Mouse (Mus musculus) adrenal gland, postnatal 14 days (tissue): Measurements from ENCODE around the gene Cdk11b. TPM values are rescaled to one million over a fixed set of nuclear protein-coding genes. Genes with fewer than 3 reads are reported as not detected.

ENCODE experiments used
- DNase-seq: peaks from one replicate; pipeline ENCODE4 v3.0.0; 2021; ENCODE audit warnings: mixed read lengths
- long read RNA-seq, 2 experiments: library from polyadenylated mRNA; stranded (forward); transcript quantifications; one replicate each; pipeline ENCODE4 v2.0.0; 2021
- total RNA-seq: library from RNA; stranded (reverse); gene quantifications from 2 replicates; pipeline ENCODE4 v1.2.3, GENCODE M21; 2021

Cdk11b gene
- 56.4 and 59.3 TPM in 2 replicates for total RNA-seq
- long read RNA-seq, experiment 1, transcript Cdk11b-201 (20 exons, 2,595 nt) = major isoform, 19 of 77 reads
- long read RNA-seq, experiment 1, partial matches to known transcripts = 13 of 77 reads
- long read RNA-seq, experiment 1, other reads (novel, unspliced or antisense) = 41 of 77 reads
- long read RNA-seq, experiment 2, transcript Cdk11b-201 (20 exons, 2,595 nt) = major isoform, 16 of 47 reads
- long read RNA-seq, experiment 2, partial matches to known transcripts = 8 of 47 reads
- long read RNA-seq, experiment 2, other reads (novel, unspliced or antisense) = 19 of 47 reads

DNA sequence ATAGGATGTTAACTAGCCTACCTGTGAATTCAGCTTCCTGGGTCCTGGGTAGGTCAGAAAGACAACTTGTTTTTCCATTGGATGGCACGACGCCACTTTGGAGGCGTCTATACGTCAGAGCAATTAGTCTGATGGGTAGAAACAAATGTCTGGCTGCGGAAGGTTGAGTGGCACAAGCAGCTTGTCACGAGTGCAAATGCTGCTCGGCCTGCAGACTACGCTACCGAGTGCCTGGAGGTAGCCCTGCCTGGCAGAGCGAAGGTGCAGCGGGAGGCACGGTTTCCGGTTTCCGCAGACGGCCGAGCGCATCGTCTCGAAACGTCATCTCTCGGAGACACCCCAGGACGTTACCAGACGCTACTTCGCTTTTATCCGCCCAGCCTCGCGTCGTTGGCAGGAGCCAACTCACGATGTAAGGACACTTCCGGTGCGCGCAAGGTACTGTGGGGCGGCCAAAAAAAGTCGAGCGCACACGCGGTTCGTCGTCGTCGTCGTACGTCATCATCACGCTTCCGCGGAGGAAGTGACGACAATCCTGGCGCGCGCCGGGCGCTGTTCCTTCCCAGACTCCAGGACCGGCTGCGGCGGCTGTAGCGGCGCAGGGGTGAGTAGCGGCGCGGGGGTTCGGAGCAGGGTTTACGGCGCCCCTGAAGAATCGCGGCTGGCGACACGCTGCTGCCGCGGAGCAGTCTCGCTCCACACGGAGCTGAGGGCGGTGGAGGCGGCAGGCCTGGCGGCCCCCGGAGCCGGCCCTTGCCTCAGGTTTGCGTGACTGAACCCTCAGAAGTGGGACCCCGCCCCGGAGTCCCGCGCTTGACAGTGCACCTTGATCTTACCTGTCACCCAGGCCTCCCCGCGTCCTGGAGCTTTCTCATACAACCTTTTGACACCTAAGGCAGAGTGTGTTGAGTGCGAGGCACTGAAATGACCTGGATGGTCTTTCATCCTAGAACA lies at the start of gene Cdk11b:
Gene Cdk11b (plus strand): TSS at position 517 of the 954 bp plus-strand sequence.
- DNase-seq = peak; percentile 97

DNA sequence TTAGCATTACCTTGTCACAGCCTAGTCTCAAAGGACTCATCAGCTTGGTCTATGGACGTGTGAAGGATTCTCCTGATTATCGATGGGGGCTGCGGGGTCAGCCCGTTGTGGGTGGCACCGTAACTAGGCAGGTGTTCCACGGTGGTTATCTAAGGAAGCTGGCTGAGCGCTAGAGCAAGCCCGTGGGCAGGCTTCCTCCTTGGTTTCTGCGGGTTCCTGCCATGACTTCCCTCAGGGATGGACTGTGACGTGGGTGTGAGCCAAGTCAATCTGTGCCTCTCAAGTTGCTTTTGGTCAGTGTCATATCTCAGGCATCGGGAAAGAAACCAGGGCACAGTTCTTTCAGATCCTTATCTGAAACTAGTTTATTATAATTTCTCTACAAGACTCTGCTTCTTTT lies 49.7 kb upstream of the Cdk11b start:
- no peak for DNase-seq

DNA sequence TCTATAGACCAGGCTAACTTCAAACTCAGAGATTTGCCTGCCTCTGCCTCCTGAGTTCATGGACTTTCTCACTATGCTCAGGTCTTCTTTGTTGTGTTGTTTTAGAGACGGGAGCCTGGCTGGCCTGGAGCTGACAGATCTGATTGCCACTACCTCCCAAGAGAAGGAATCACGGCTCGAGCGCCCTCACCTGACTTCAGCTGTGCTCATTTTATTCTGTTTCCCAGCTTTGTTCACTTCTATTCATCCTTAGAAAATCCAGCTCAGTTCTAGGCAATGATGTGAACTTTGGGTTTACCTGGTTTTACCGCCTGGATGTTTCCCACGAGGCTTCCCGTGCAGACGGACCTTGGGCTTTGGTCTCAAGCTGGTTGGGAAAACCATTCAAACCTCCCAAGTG lies 49.1 kb upstream of the Cdk11b start:
- DNase-seq = no peak

DNA sequence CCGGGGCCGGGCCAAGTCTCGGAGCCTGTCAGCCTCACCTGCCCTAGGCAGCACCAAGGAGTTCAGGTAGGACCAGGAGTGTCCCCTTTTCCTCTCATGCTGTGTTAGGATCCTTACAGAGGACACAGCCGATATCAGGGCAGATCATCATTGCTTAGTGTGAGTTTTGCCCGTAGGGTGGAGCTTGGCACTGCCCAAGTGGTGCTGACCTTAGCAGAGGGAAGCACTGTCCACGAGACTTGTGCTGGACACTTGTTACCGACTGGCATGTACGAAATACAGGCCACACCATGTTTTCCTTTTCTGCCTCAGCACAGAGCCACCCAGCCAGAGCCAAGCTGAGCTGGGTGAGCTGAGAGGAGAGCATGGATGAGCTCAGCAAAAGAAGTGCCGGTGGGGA lies 47.5 kb upstream of the Cdk11b start:
- peak; percentile 73 for DNase-seq

DNA sequence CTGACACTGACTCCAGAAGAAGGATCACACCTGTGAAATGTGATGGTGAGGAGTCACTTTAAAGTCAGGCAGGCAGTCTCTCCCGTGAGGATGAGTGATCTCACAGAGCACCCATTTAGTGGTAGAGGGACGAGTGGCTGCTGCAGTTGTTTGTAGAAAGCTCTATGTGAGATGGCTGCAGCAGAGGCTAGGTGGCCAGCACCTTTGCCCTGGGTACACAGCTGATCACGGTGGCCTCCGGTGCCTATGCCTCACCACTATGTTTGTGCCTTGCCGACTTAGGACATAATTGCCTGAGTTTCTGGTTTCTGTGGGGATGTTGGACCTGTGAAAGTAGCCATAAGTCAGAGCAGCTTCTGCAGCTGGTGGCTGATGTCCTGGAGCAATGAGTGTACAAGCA lies 46.9 kb upstream of the Cdk11b start:
- no peak for DNase-seq

DNA sequence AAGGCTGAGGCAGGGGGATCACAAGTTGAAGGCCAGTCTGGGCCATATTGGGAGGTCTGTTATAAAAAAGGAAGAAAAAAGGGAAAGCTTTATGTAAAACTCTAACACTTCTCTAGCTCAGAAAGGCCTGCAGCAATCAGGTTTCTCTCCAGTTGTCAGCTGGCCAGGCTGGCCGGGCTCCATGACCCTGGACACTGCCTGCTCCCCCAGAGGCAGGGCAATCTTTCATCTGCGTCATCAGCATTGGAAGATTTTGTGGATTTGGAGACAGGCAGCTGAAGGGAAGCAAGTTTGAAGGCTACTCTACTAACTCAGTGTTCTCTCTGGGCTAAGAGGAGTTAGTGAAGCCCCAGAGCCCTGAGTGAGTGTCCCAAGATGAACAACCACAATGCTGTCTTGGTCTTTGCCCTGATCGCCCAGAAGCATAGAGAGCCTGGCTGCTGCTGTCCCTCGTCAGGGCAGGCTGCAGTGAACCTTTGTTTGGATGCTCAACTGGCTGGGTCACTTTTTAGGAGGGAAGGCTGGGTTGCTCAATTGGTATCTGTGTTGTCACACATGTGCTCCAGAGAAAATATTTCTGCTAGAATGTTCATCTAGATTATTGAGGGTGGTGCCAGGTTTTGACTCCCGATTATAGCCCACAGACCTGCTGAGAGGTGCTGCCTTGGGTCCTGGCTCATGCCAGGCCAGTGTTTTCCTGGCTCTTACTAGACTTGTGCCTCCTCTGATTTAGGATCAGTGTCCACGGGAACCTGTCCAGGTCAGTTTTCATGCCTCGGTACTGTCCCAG lies 46.1 kb upstream of the Cdk11b start:
- DNase-seq = peak; percentile 95

DNA sequence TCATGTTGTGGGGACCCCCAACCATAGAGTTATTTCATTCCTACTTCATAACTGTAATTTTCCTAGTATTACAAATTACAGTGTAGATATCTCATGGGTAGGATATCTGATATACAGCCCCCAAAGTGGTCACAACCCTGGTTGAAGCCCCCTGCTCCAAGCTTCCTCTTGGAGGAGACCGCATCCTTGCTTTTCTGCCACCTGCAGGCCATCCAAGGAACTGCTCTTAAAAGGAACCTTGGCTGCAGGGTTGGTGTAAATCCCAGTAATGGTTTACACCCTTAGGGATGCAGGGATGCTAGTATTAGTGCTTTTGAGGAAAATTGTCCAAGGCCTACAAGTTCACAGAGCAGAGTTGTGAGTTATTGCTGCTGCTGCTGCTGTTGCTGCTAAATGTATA lies 44.2 kb upstream of the Cdk11b start:
- DNase-seq = peak; percentile 73

DNA sequence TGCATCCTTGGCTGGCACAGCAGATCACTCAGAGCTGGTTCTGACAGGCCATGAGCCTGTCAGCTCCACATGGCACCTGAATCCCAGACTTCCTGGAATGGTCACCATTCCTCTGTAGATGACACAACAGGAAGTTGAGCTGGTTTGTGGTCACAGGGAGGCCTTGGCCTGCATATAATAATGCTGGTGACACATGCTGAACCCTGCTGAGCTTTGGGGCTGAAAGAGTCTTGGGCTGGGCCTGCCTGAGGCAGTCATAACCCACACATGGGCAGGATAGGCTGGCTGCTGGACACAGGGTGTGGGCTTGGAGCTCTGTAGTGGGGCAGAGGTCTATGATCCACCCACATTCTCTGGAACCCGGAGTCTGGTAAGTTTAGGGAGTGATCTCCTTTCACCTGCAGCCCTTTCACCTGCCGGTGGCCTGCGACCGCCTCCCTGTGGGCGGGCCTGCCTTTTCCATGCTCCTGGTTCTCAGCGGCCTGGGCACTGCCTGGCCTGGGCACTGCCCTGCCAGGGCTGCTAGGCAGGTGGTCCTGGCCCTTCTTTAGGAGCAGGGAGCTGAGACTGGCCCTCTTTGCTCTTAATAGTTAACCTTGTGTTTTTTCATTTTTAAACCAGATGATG lies 42.3 kb upstream of the Cdk11b start:
- DNase-seq = peak; percentile 78

DNA sequence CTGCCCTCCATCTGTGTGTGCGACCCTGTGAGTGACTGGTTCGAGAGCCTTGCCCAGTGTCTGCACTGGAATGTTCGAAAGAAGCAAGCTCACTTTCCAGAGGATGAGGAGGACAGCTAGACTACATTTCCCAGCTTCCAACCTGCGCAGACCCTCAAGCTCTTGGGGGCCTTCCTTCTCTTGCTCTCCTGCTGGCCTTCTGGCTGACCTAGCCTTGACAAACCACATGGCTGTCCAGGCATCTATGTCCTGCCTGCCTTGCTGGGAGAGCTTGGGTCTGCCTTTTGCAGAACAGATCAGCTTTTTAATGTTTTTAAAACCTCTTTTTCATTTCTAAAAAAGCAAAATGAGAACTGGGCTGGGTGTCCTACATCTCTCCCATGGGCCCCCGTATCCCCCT lies 35.3 kb upstream of the Cdk11b start:
- DNase-seq = no peak

DNA sequence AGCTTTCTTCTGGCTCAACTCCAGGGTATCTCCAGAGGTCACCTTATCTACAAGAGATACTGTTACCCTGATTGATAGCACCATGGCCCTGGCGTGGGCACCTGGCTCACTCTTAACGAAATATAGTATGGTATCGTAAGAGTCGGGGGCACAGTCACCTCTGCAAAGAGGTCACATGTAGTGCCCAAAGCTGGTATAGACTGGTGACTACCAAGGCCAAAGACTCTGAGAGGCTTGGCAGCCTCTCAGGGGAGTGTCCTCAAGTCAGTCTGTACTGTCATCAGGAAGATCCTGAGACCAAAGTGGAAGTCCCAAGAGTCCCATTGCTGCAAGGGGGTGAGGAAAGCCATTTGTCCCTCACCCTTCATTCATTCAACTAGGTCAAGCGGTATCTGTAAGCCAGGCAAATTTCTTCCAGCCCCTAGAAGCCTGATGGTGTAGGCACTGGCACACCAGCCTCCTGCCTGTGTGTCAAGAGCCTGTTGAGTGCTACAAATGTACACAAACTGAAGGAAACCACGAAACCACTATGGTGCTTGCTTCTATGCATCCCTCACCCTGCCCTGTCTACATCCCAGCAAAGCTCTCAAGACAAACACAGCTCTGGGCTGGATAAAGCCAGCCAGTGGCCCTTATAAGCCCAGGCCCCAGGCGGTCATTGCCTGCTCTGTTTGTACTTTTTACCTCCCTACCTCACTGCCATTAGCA lies 33.5 kb upstream of the Cdk11b start:
- DNase-seq = peak; percentile 53

DNA sequence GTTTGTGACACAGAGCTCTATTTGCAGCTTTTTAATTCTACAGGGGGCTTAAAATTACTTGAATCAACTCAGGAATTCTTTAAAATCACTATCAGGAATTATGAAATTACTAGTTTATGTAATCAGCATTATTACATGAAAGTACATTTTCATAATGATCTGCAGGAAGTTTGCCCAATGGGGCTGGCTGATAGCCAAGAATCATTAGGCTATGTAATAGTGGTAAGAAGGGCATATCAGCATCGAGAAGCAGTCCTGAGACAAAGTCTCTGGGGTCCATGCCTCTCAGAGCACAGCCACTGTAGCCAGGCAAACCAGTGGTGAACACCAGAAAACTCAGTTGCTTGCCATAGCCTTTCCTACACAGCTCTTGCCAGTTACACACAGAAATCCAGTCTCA lies 30.9 kb upstream of the Cdk11b start:
- peak; percentile 54 for DNase-seq

DNA sequence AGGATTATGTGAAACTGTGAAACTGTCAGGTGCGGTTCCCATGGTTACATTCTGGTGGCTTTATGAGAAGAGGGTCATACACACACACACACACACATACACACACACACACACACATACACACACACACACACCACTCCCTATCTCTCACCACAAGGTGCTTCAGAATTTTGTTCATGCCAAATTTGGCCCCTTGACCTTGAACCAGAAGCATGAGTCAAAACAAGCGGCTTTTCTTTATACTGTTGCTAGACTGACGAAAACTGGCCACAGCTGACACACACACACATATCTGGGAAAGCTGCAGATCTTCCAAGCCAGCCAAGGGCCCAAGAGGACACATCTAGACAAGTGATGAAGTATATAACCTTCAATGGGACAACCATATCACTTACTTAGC lies 28.9 kb upstream of the Cdk11b start:
- DNase-seq = peak; percentile 70

DNA sequence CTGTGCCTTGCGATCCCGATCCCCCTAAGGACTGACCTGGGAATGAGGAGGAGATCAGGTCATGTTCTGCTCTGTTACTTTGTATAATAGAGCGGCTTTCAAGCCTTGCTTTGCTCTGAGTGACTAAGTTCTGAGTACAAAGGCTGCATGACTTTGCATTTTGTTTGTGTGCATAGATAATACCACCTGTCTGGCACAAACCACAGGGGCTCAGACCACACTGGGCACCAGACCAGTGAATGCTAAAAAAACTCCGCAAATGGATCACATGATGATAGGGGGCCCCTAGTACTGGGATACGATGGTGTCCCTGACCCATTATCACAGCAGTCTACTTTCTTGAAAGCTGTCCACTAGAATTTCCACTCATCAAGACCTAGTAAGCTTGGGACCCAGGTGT lies 28.0 kb upstream of the Cdk11b start:
- no peak for DNase-seq

DNA sequence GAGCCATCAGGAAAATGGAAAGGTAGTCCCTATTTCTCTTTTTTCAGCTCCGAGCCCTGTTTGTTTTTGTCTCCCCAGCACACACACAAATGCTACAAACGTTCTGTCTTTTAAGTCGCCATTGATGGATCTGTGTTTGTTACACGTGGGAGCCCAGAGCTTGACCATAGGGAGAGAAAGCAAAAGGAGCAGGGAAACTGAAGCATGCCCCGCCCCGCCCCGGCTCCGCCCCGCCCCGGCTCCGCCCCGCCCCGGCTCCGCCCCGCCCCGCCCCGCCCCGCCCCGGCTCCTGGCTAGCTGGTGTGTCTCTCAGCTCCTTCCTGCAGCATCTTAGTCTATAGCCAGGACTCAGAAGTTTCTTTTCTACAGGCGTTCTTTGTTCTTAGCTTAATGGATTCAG lies 26.1 kb upstream of the Cdk11b start:
- no peak for DNase-seq

DNA sequence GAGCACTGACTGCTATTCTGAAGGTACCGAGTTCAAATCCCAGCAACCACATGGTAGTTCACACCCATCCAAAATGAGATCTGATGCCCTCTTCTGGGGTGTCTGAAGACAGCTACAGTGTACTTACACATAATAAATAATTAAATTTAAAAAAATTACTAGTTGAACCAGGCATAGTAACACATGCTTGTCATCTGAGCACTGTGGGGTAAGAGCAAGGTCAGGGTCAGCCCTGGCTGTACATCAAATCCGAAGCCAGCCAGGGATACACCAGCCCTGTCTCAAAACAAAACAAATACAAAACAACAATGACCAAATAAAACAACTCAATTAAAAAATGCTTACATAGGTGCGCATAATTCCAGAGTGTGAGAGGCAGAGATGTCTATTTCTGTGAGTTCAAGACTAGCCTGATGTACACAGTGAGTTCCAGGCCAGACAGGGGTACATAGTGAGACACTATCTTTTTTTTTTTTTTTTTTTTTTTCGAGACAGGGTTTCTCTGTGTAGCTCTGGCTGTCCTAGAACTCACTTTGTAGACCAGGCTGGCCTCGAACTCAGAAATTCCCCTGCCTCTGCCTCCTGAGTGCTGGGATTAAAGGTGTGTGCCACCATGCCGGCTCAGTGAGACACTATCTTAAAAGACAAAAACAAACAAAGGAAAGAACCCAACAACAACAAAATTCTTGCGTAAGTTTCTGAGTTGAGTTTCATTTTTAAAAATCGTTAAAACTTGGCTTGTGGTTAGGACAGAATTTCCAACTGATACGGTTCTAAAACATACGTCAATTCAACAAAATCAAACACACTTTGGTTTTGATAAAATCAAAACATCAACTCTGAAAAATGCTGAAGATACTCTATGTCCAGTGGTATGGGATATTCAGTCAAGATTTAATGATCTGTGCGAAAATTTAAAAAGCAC lies 24.5 kb upstream of the Cdk11b start:
- DNase-seq = peak; percentile 50

DNA sequence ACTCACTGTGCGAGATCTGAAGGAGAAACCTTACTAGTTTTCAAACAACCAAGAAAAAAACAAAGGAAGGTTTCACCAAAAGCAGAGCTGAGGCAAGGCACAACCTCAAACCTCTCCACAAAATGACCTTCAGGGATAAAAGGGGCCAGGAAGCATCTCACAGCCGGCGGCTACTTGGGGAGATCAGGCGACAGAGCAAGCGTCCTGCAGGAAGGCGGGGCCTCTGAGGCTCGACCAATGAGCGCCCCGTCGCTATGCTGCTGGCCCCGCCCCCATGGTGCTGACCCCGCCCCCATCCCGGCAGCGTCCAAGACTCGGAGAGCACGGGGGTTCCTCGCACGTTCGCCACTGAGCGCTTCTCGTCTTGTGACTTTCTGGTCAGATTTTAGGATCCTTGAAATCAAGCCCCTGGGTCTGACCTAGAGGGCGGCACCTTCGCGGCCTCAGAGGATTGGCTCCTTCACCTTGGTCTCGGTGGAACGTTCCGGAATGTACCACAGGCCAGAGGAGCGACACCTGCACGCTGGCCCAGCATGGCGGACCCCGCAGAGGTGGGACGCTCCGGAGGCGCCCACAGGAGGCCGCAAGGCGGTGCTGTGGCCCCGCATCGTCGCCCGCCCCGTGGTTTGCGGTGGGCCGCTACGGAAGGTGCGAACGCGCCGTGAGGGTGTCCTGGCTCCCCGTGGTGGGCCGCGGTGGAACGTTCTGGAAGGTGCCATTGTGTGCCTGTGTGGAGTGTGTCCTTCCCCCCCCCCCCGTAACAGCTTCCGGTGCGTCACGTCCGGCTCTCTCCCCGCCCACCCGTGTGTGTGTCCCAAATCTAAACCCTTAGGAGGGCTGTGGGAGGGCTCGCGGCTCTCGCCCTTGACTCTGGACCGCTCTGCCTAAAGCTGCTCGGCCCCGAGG lies 23.3 kb upstream of the Cdk11b start, which contains the start of gene Slc35e2:
Gene Slc35e2 (plus strand): TSS at position 326 of the 906 bp plus-strand sequence.
- DNase-seq = peak; percentile 96

DNA sequence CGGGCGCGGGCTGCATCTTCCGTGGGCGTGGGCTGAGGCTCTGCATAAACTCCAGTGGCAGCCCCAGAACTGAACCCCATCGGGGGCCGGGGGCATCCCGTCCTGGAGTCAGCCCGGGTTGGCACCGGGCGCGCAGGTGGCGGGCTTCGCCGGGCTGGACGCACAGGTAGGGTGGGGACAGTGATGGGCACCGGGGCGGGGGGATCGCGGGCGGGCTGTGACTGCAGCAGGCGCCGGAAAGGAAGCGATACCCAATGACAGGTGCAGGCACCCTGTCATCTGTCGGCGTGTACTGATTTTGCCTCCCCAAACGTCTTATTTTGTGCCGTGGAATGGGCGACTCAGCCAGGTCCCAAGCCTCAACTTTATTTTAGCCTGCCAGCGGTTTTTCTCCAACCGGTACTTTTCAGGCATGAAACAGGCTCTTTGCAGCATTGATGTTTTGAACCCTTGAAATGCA lies 22.6 kb upstream of the Cdk11b start:
- DNase-seq = no peak

DNA sequence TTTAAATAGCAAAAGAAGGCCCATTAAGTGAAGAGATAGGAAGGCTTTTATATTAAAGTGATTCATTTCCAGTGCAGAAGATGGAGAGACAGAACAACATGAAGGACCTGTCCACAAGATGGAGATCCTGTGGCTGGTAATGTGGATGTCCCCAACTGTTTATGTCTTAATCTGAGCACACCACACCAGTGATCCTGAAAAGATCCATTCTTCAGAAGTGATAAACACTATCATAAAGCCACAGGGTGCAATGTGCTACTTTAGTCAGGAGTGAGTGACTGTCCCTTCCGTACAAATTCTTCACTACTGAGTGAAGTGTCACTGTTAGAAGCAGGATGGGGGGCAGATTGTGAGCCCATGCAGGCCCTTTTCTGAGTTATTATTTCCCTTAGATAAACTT lies 21.9 kb upstream of the Cdk11b start:
- no peak for DNase-seq

DNA sequence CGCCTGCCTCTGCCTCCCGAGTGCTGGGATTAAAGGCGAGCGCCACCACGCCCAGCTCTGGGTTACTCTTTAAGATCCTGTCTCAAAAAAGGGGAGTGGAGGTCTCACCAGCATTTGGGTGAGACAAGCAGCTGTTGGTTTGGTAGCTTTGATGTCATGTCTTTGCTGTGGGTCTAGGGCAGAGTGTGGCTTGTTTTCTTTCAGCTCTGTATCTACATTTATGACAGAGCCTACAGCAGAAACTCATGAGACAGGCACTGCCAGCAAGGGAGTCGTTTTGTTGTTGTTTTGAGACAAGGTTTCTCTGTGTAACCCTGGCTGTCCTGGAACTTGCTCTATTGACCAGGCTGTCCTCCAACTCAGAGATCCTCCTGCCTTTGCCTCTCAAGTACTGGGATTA lies 20.9 kb upstream of the Cdk11b start:
- DNase-seq = no peak
